Mouse (Mus musculus): ENCODE measurements around the gene Pcyt1a. TPM values are rescaled to one million over a fixed set of nuclear protein-coding genes. Genes with fewer than 3 reads are reported as not detected.

Pcyt1a gene
- polyA plus RNA-seq, 1 experiment from 2014 or later, result 41.3 TPM

- 50% methylated on average over 6 of the region's 6 CpGs for WGBS
- ATAC-seq (replicated peaks; ENCODE audit: low FRiP score), result 0 out of 2 replicates have a peak, but pooled peaks have one; percentile 43
- no peak overlapping the region for H3K27ac ChIP-seq
- no peaks in the 10 kb centered on the region for H3K36me3 ChIP-seq
- no peak overlapping the region for H3K9ac ChIP-seq
- no peak overlapping the region for H3K4me2 ChIP-seq
- no peaks in the 10 kb centered on the region for H3K9me3 ChIP-seq (replicated peaks)
- peaks cover 8% of the 10 kb centered on the region; the same call in 1 of the 2 replicates for H3K4me1 ChIP-seq
- no peak overlapping the region for H3K4me3 ChIP-seq (replicated peaks)
- H3K27me3 ChIP-seq, result peaks cover 13% of the 10 kb centered on the region
These were observed 72.9 kb downstream of the Pcyt1a start for GRCm38 (mm10) chr16:32503633-32504032.

GRCm38 (mm10) chr16:32506298-32506697 lies 75.6 kb downstream of the Pcyt1a start:
- ATAC-seq (replicated peaks; ENCODE audit: low FRiP score), result no peak
- 80% methylated on average over 8 of the region's 8 CpGs for WGBS
- no peak overlapping the region for H3K9ac ChIP-seq
- no peak overlapping the region for H3K4me3 ChIP-seq (replicated peaks)
- 0 out of 2 replicates have a peak, but pooled peaks cover 2% of the 10 kb centered on the region for H3K27me3 ChIP-seq
- no peaks in the 10 kb centered on the region for H3K36me3 ChIP-seq
- no peak overlapping the region for H3K4me2 ChIP-seq
- no peaks in the 10 kb centered on the region for H3K9me3 ChIP-seq (replicated peaks)
- no peak overlapping the region for H3K27ac ChIP-seq
- 0 out of 2 replicates have a peak, but pooled peaks cover 2% of the 10 kb centered on the region for H3K4me1 ChIP-seq

GRCm38 (mm10) chr16:32506868-32507267 lies 76.1 kb downstream of the Pcyt1a start:
- no peaks in the 10 kb centered on the region for H3K36me3 ChIP-seq
- WGBS, result 84% methylated on average over 7 of the region's 7 CpGs
- no peak overlapping the region for H3K9ac ChIP-seq
- H3K27me3 ChIP-seq, result no peaks in the 10 kb centered on the region
- no peaks in the 10 kb centered on the region for H3K9me3 ChIP-seq (replicated peaks)
- H3K4me2 ChIP-seq, result no peak overlapping the region
- H3K4me3 ChIP-seq (replicated peaks), result no peak overlapping the region
- no peak overlapping the region for H3K27ac ChIP-seq
- no peak for ATAC-seq (replicated peaks; ENCODE audit: low FRiP score)
- 0 out of 2 replicates have a peak, but pooled peaks cover 2% of the 10 kb centered on the region for H3K4me1 ChIP-seq

- ATAC-seq (replicated peaks; ENCODE audit: low FRiP score), result no peak
- WGBS, result 24% methylated on average over 9 of the region's 9 CpGs
- Histone ChIP-seq H3K4me1 (0 out of 2 replicates have a peak, but pooled peaks cover 2% of the 10 kb centered on the region), H3K36me3 (no peaks in the 10 kb centered on the region), H3K4me2 (no peak overlapping the region), H3K9me3 (replicated peaks) (no peaks in the 10 kb centered on the region), H3K27ac (no peak overlapping the region), H3K27me3 (no peaks in the 10 kb centered on the region), H3K4me3 (replicated peaks) (no peak overlapping the region), H3K9ac (no peak overlapping the region)
These were observed 76.7 kb downstream of the Pcyt1a start for GRCm38 (mm10) chr16:32507407-32507806.

DNA sequence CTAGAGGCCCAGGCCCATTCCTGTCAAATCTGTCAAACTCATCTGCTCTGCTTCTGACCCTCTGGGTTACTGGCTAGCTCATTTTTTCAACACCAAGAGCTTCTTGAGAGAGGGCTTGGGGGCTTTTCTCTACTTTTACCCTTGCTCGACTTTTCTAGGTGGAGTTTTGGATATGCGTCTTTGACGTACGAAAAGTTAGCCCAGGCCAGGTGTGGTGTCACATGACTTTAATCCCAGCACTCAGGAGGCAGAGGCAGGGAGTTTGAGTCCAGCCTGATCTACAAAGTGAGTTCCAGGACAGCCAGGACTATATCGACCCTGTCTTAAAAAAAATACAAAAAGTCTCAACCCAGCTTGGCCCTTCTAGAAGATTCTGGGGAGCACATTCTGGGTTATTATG lies 77.3 kb downstream of the Pcyt1a start:
- ATAC-seq (replicated peaks; ENCODE audit: low FRiP score), result no peak
- Histone ChIP-seq H3K4me3 (replicated peaks) (no peak overlapping the region), H3K27me3 (no peaks in the 10 kb centered on the region), H3K9ac (no peak overlapping the region), H3K9me3 (replicated peaks) (no peaks in the 10 kb centered on the region), H3K4me1 (0 out of 2 replicates have a peak, but pooled peaks cover 2% of the 10 kb centered on the region), H3K27ac (no peak overlapping the region), H3K4me2 (no peak overlapping the region), H3K36me3 (no peaks in the 10 kb centered on the region)
- WGBS, result 91% methylated on average over 5 of the region's 5 CpGs

- H3K4me2 ChIP-seq, result no peak overlapping the region
- WGBS, result 42% methylated on average over 3 of the region's 3 CpGs
- no peaks in the 10 kb centered on the region for H3K9me3 ChIP-seq (replicated peaks)
- no peak overlapping the region for H3K4me3 ChIP-seq (replicated peaks)
- 0 out of 2 replicates have a peak, but pooled peaks cover under 1% of the 10 kb centered on the region for H3K4me1 ChIP-seq
- no peak overlapping the region for H3K9ac ChIP-seq
- no peak overlapping the region for H3K27ac ChIP-seq
- no peaks in the 10 kb centered on the region for H3K36me3 ChIP-seq
- ATAC-seq (replicated peaks; ENCODE audit: low FRiP score), result no peak
- no peaks in the 10 kb centered on the region for H3K27me3 ChIP-seq
These were observed 77.9 kb downstream of the Pcyt1a start for GRCm38 (mm10) chr16:32508506-32509065.

GRCm38 (mm10) chr16:32509066-32509942 lies 78.6 kb downstream of the Pcyt1a start:
- 65% methylated on average over 9 of the region's 9 CpGs for WGBS
- H3K9ac ChIP-seq, result no peak overlapping the region
- H3K27me3 ChIP-seq, result no peaks in the 10 kb centered on the region
- no peaks in the 10 kb centered on the region for H3K36me3 ChIP-seq
- H3K9me3 ChIP-seq (replicated peaks), result no peaks in the 10 kb centered on the region
- no peak overlapping the region for H3K27ac ChIP-seq
- peak; percentile 92 for ATAC-seq (replicated peaks; ENCODE audit: low FRiP score)
- no peaks in the 10 kb centered on the region for H3K4me1 ChIP-seq
- H3K4me2 ChIP-seq, result no peak overlapping the region
- H3K4me3 ChIP-seq (replicated peaks), result no peak overlapping the region

DNA sequence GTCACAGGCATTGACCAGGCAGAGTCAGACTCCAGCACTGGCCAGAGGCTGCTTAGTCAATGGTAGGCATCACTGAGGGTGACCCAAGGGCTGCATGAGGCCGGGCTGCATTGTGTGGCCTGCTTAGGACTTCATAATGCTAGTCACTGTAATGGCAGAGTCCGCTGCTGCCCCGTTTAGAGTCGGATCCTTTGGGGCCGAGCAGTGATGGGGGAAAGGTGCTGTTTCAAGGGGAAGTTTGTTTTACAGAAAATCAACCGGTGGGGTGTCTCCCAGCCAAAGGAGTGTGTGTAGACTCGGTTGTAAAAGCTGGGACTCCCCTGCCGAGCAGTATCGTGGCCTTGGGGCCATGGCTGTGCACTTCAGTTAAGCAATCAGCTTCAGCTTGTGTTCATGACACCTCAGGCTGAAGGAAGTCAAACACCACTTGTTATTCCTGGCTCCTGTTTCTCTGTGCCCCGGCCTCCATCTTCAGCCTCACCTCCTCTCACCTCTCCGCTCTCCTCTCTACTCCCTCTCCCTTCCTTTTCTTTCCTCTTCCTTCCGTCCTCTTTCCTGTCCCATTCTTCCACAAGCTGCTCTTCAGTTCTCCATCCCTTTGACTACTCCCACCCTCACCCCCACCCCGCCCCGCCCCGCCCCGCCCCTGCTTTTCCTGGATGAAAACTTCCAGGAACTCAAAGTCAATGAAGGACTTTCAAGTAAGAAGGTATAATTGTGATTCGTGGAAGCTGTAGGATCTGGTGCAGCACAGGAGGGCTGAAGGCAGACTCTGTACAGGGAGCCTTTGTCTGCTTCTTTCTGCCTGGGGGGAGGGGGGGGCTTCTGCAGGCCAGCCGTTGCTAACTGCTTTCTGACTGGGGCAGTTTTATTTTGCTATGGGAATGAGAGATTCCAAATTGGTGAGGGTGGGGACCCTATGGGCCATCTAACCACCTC lies 79.9 kb downstream of the Pcyt1a start:
- 55% methylated on average over 18 of the region's 18 CpGs for WGBS
- no peak overlapping the region for H3K27ac ChIP-seq

DNA sequence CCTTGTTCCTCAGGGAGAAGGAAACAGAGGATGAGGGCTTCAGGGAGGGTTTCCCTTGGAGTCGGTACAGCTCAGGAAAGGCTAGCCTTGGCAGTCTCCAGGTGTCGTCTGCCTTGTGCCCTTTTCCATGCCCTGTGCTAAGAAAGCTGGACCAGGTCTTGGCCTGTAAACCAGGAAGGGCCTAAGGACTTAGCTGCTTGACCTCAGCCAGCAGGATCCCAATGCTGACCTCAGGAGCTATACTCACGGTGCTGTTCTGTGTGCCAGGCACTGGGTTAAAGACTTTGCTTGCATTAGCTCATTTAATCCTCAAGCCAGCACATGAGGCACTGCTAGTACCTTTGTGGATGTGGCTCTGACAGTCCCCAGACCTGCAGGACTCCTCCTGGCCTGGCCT lies 80.6 kb downstream of the Pcyt1a start:
- 74% methylated on average over 3 of the region's 3 CpGs for WGBS
- Histone ChIP-seq H3K9ac (no peak overlapping the region), H3K36me3 (no peaks in the 10 kb centered on the region), H3K27me3 (no peaks in the 10 kb centered on the region), H3K4me3 (replicated peaks) (no peak overlapping the region), H3K9me3 (replicated peaks) (no peaks in the 10 kb centered on the region), H3K4me1 (peaks cover 7% of the 10 kb centered on the region), H3K4me2 (no peak overlapping the region), H3K27ac (no peak overlapping the region)
- no peak for ATAC-seq (replicated peaks; ENCODE audit: low FRiP score)

More for the DNA sequence above, 79.9 kb downstream of the Pcyt1a start:
- Histone ChIP-seq H3K36me3 (no peaks in the 10 kb centered on the region), H3K4me3 (replicated peaks) (no peak overlapping the region), H3K4me2 (no peak overlapping the region), H3K4me1 (peaks cover under 1% of the 10 kb centered on the region; the same call in 1 of the 2 replicates), H3K9ac (no peak overlapping the region), H3K9me3 (replicated peaks) (no peaks in the 10 kb centered on the region), H3K27me3 (no peaks in the 10 kb centered on the region)
- no peak for ATAC-seq (replicated peaks; ENCODE audit: low FRiP score)

GRCm38 (mm10) chr16:32511827-32512490 lies 81.2 kb downstream of the Pcyt1a start:
- Histone ChIP-seq H3K36me3 (no peaks in the 10 kb centered on the region), H3K4me1 (peaks cover 11% of the 10 kb centered on the region), H3K9ac (no peak overlapping the region), H3K27ac (no peak overlapping the region), H3K27me3 (no peaks in the 10 kb centered on the region), H3K9me3 (replicated peaks) (no peaks in the 10 kb centered on the region), H3K4me3 (replicated peaks) (no peak overlapping the region), H3K4me2 (no peak overlapping the region)
- 93% methylated on average over 8 of the region's 8 CpGs for WGBS
- ATAC-seq (replicated peaks; ENCODE audit: low FRiP score), result no peak

DNA sequence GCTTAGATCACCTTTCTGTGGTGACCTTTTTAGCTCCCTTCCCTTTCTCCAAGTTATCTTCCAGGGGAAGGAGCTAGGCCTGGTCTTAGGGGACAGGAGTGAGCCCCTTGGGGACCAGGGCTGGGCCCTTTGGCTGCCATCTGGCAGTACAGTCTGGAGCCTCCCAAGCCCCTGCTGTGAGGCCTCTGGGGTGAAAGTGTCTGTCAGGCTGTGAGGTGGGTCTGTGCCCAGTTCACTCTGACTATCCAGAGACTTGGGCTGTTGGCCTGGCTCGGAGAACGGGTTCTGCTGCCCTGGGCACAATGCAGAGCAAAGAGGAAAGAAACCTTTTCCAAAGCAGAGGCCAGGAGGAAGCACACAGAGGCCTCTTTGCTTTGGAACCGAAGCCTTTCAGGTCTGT lies 82.2 kb downstream of the Pcyt1a start:
- H3K27ac ChIP-seq, result no peak overlapping the region
- no peak for ATAC-seq (replicated peaks; ENCODE audit: low FRiP score)
- H3K9ac ChIP-seq, result no peak overlapping the region
- 71% methylated on average over 3 of the region's 3 CpGs for WGBS
- no peak overlapping the region for H3K4me2 ChIP-seq
- H3K4me1 ChIP-seq, result peaks cover 11% of the 10 kb centered on the region
- H3K36me3 ChIP-seq, result no peaks in the 10 kb centered on the region
- no peak overlapping the region for H3K4me3 ChIP-seq (replicated peaks)
- H3K9me3 ChIP-seq (replicated peaks), result no peaks in the 10 kb centered on the region
- no peaks in the 10 kb centered on the region for H3K27me3 ChIP-seq
